8 mouse cellular contexts compared by ENCODE assay signal in genomic region chr16:42190114-42191045, GRCm38 (mm10).
DNase-seq lines count a peak whose midpoint lies in the region; ATAC-seq lines count a peak whose summit lies in the region.

No protein-coding gene starts in this region.

- DNase-seq in adrenal gland, adult (ENCODE audit: inconsistent age in 2 of 2, low spot score in 1 of 2) = peak; percentile 88 to 94
- DNase-seq in embryo, embryonic 10.5 days (ENCODE audit: low spot score) = peak; percentile 92
- peak; percentile 92 for DNase-seq in gastrocnemius, postnatal 14 days
- DNase-seq in left cerebral cortex, postnatal 10 days (ENCODE audit: extremely low spot score in 1 of 2, low spot score in 2 of 2) = peak; percentile 89 to 95
- DNase-seq in right cerebral cortex, postnatal 25 days = peak; percentile 93
- DNase-seq in urinary bladder, postnatal 36 days (ENCODE audit: low spot score in 2 of 2) = peak; percentile 72 to 85

- peak; percentile 96 for ATAC-seq in inflammation-experienced regulatory T-cells, adult 6 months
- ATAC-seq in megakaryocyte-erythroid progenitor cell, adult 5-6 weeks (replicated peaks; ENCODE audit: low FRiP score, low TSS enrichment, poor library complexity, severe bottlenecking) = peak; percentile 99

- intact Hi-C loops in gastrocnemius, postnatal 14 days (cut with DNase I; ENCODE audit: low total_unique reads) = no loop called here
- intact Hi-C loops in left cerebral cortex, postnatal 10 days (cut with DNase I) = loop anchor here (5.0 to 10.0 kb wide), 2 partner anchors 144 to 592 kb away; no protein-coding TSS in a partner anchor

Comparison
In these comparisons a context has a peak if more than half of its experiments do, and no peak if none do; other contexts are left out.
1. Peak in every context shown above with its lines: DNase-seq and ATAC-seq.